Mouse (Mus musculus): ENCODE data around the gene Ddx54. TPM values are rescaled to one million over a fixed set of nuclear protein-coding genes. Genes with fewer than 3 reads are reported as not detected.

The Ddx54 gene
- polyA plus RNA-seq, 1 experiment from 2014 or later, result 37.2 TPM

DNA sequence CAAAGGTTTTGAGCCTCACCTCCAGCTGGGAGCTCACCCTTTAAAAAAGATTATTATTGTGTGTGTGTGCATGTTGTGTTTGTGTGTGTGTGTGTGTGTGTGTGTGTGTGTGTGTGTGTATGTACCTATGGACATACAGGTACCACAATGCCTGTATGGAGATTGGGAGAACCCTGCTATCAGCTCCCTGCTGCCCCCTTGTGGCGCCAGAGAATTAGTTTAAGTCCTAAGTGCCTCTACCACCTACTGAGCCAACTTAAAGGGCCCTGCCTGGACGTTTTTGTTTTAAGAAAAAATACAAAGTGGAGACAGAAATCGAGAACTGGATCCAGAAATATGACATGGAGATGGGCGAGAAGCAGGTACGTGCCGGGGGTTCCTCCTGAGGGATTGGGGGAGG lies 7.7 kb upstream of the Ddx54 start:
- Histone ChIP-seq H3K36me3 (ENCODE audit: insufficient read depth) (no peaks in the 10 kb centered on the region), H3K4me1 (ENCODE audit: insufficient read depth) (no peaks in the 10 kb centered on the region), H3K9ac (peak overlapping the region; percentile 41; the same call in 1 of the 2 replicates), H3K4me2 (peak overlapping the region; percentile 68), H3K9me3 (ENCODE audit: low read depth, low read length) (no peaks in the 10 kb centered on the region), H3K27me3 (ENCODE audit: insufficient read depth, low read length) (no peaks in the 10 kb centered on the region), H3K4me3 (ENCODE audit: low read depth, low read length) (peak overlapping the region; percentile 28; the same call in 1 of the 2 replicates), H3K27ac (ENCODE audit: low read depth) (no peak overlapping the region)
- ATAC-seq (ENCODE audit: insufficient read depth) (peak; percentile 45; the same call in 1 of the 2 replicates), DNase-seq (peak; percentile 93)
- TF ChIP-seq CTCF (IDR thresholded peaks at IDR 0.05; ENCODE audit: low read depth), result peak; percentile 86
- WGBS, result 2% methylated on average over 6 of the region's 6 CpGs

DNA sequence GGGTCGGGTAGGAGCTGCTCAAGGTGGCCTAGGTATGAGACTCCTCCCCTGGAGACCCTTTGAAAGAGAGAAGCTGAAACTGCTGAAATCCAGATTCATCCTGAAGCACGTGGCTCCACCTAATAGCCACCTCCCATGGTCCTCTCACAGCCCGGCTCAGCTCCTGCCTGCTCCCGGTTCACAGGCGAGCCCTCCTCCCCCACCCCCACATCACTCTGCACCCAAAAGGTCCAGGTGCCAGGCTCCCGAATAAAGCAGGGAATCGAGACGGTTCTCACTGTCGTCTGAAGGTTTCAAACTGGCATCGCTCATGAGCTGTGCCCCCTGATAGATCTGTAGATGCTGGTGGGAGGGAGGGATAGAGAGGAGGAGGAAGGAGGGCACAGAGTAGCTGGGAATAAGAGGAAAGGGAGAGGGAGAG lies 7.3 kb upstream of the Ddx54 start:
- H3K9ac ChIP-seq, result peak overlapping the region; percentile 41
- WGBS, result 3% methylated on average over 10 of the region's 10 CpGs

DNA sequence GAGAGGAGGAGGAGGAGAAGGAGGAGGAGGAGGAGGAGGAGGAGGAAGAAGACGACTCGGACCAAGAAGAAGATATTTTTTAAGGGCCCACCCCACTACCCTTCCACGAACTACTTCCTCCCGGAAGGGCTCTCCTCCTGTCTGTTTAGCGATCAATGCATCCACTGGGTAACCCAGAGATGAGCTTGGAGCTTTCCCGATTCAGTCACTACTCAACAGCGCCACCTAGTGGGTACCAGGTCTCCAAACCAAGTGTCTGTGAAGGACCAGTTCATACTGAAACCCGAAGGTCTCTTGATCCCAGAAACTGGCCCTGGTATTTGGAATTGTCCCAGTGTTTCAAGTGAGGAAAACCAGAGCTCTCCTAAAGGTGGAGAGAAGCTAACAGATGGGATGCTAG lies 6.9 kb upstream of the Ddx54 start:
- H3K9ac ChIP-seq, result peak overlapping the region; percentile 41; the same call in 1 of the 2 replicates
- no peaks in the 10 kb centered on the region for H3K27me3 ChIP-seq (ENCODE audit: insufficient read depth, low read length)
- DNase-seq, result peak; percentile 98
- no peak overlapping the region for H3K27ac ChIP-seq (ENCODE audit: low read depth)
- H3K9me3 ChIP-seq (ENCODE audit: low read depth, low read length), result no peaks in the 10 kb centered on the region
- H3K36me3 ChIP-seq (ENCODE audit: insufficient read depth), result no peaks in the 10 kb centered on the region
- peak overlapping the region; percentile 68 for H3K4me2 ChIP-seq
- H3K4me3 ChIP-seq (ENCODE audit: low read depth, low read length), result peak overlapping the region; percentile 28
- no peaks in the 10 kb centered on the region for H3K4me1 ChIP-seq (ENCODE audit: insufficient read depth)
- TF ChIP-seq CTCF (IDR thresholded peaks at IDR 0.05; ENCODE audit: low read depth), result peak; percentile 91
- ATAC-seq (ENCODE audit: insufficient read depth), result peak; percentile 66
- WGBS, result under 1% methylated on average over 8 of the region's 8 CpGs

More for the DNA sequence above, 7.3 kb upstream of the Ddx54 start:
- H3K9me3 ChIP-seq (ENCODE audit: low read depth, low read length), result no peaks in the 10 kb centered on the region
- H3K4me2 ChIP-seq, result peak overlapping the region; percentile 68
- ATAC-seq (ENCODE audit: insufficient read depth), result peak; percentile 39; the same call in 1 of the 2 replicates
- H3K36me3 ChIP-seq (ENCODE audit: insufficient read depth), result no peaks in the 10 kb centered on the region
- no peaks in the 10 kb centered on the region for H3K27me3 ChIP-seq (ENCODE audit: insufficient read depth, low read length)
- H3K27ac ChIP-seq (ENCODE audit: low read depth), result no peak overlapping the region
- peak overlapping the region; percentile 28 for H3K4me3 ChIP-seq (ENCODE audit: low read depth, low read length)
- no peak for TF ChIP-seq CTCF (IDR thresholded peaks at IDR 0.05; ENCODE audit: low read depth)
- H3K4me1 ChIP-seq (ENCODE audit: insufficient read depth), result no peaks in the 10 kb centered on the region
- no peak for DNase-seq

DNA sequence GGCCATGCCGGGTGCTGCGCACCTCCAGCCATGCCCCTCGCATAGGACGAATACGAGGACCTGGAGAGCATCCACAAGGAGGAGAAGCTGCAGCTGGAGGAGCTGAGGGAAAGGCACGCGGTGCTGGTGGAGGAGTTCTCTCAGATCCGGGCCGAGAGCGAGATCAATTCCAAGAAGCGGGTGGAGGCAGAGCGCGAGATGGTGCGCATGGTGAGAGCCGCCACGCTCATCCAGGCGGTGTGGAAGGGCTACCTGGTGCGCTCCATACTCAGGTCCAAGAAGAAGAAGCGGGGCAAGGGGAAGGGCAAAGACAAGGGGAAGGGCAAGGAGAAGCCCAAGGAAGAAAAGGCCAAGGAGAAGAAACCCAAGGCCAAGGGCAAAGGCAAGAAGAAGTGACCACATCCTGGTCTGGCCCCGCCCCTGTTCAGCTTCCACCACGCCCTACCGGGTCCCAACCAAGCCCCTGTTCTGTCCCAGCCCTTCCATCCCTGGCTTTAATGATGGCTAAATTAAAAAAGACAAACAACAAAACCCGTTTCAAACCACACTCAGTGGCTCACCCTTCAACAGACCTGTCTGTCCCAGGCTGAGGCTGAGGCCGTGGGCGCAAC lies 5.8 kb upstream of the Ddx54 start:
- TF ChIP-seq CTCF (IDR thresholded peaks at IDR 0.05; ENCODE audit: low read depth), result no peak
- Histone ChIP-seq H3K4me1 (ENCODE audit: insufficient read depth) (peaks cover 3% of the 10 kb centered on the region), H3K9me3 (ENCODE audit: low read depth, low read length) (no peaks in the 10 kb centered on the region), H3K9ac (no peak overlapping the region), H3K4me2 (no peak overlapping the region), H3K27me3 (ENCODE audit: insufficient read depth, low read length) (no peaks in the 10 kb centered on the region), H3K4me3 (ENCODE audit: low read depth, low read length) (no peak overlapping the region), H3K36me3 (ENCODE audit: insufficient read depth) (no peaks in the 10 kb centered on the region), H3K27ac (ENCODE audit: low read depth) (no peak overlapping the region)
- no peak for ATAC-seq (ENCODE audit: insufficient read depth)
- no peak for DNase-seq
- WGBS, result 71% methylated on average over 25 of the region's 25 CpGs

DNA sequence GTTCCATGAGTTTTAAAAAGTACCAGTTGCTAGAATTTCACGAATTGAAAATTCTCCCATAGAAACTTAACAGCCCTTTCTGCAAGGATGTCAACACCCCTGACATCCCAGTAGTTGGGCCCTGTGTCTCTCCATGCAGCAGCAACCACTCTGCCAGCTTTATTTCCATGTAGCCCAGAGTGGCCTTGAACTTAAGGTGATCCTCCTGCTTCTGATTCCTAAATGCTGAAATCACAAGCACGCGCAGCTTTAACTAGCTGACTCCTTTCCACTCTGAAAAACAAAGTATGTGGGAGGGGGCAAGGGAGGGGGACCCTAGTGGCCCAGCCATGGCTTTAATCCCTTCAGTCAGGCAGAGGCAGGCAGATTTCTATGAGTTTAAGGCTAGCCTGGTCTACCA lies 5.2 kb upstream of the Ddx54 start:
- H3K4me2 ChIP-seq, result no peak overlapping the region
- DNase-seq (no peak), ATAC-seq (ENCODE audit: insufficient read depth) (no peak)
- H3K9ac ChIP-seq, result no peak overlapping the region
- TF ChIP-seq CTCF (IDR thresholded peaks at IDR 0.05; ENCODE audit: low read depth), result no peak
- no peak overlapping the region for H3K4me3 ChIP-seq (ENCODE audit: low read depth, low read length)
- H3K9me3 ChIP-seq (ENCODE audit: low read depth, low read length), result no peaks in the 10 kb centered on the region
- peaks cover 3% of the 10 kb centered on the region for H3K4me1 ChIP-seq (ENCODE audit: insufficient read depth)
- 78% methylated on average over 3 of the region's 3 CpGs for WGBS
- H3K36me3 ChIP-seq (ENCODE audit: insufficient read depth), result no peaks in the 10 kb centered on the region
- H3K27ac ChIP-seq (ENCODE audit: low read depth), result no peak overlapping the region
- H3K27me3 ChIP-seq (ENCODE audit: insufficient read depth, low read length), result no peaks in the 10 kb centered on the region

DNA sequence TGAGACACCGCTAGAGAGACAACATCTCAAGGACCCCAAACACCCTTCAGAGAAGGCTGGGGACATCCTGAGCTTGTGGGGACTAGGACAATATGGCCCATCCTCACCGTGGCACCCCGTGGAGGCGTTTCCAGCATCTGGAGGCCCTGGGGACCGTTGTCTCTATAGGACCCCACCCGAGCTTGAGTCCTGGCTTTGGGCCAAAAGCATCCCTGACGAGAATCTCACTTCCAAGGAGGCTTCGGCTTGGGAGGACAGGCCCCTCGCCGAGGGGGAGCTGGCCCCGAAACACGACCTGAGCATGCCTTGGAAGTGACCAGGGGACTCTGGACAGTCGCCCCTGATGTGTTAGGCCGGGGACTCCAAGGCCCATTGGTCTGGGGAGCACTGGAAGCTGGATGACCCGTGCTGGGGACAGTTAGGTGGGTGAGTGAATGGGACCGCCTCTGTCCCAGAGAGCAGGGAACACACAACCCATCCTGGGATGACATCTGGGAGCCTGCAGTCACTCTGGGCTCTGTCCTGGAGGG lies 3.2 kb upstream of the Ddx54 start:
- ATAC-seq (ENCODE audit: insufficient read depth) (no peak), DNase-seq (no peak)
- no peaks in the 10 kb centered on the region for H3K27me3 ChIP-seq (ENCODE audit: insufficient read depth, low read length)
- H3K4me2 ChIP-seq, result no peak overlapping the region
- H3K4me1 ChIP-seq (ENCODE audit: insufficient read depth), result peaks cover 3% of the 10 kb centered on the region
- H3K36me3 ChIP-seq (ENCODE audit: insufficient read depth), result no peaks in the 10 kb centered on the region
- TF ChIP-seq CTCF (IDR thresholded peaks at IDR 0.05; ENCODE audit: low read depth), result no peak
- no peaks in the 10 kb centered on the region for H3K9me3 ChIP-seq (ENCODE audit: low read depth, low read length)
- no peak overlapping the region for H3K4me3 ChIP-seq (ENCODE audit: low read depth, low read length)
- WGBS, result 78% methylated on average over 16 of the region's 16 CpGs
- H3K27ac ChIP-seq (ENCODE audit: low read depth), result no peak overlapping the region
- H3K9ac ChIP-seq, result no peak overlapping the region

DNA sequence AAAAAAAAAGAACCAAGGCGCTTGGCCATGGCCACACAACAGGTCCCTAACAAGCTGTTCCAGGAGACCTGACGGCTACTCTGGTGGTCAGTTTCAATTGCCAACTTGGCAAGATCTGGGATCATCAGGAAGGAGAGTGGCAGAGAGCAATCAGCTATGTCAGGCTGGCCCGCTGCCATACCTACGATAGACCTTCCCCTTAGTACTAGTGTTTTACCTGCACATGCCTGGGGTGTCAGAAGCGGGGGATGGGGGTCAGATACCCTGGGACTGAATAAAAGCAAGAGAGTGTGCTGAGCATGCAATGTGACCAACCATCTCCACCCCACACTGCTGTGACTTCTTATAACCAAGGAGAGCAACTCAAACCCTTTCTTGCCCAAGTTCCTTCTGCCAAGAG lies 1.6 kb upstream of the Ddx54 start:
- H3K4me3 ChIP-seq (ENCODE audit: low read depth, low read length), result no peak overlapping the region; the same call in 1 of the 2 replicates
- TF ChIP-seq CTCF (IDR thresholded peaks at IDR 0.05; ENCODE audit: low read depth), result no peak
- no peak for DNase-seq
- no peak overlapping the region for H3K27ac ChIP-seq (ENCODE audit: low read depth)
- H3K9me3 ChIP-seq (ENCODE audit: low read depth, low read length), result no peaks in the 10 kb centered on the region; the same call in 1 of the 2 replicates
- H3K4me1 ChIP-seq (ENCODE audit: insufficient read depth), result peaks cover 3% of the 10 kb centered on the region
- no peaks in the 10 kb centered on the region for H3K27me3 ChIP-seq (ENCODE audit: insufficient read depth, low read length)
- H3K9ac ChIP-seq, result no peak overlapping the region
- no peak for ATAC-seq (ENCODE audit: insufficient read depth)
- H3K36me3 ChIP-seq (ENCODE audit: insufficient read depth), result no peaks in the 10 kb centered on the region
- peak overlapping the region; percentile 94 for H3K4me2 ChIP-seq
- WGBS, result 86% methylated on average over 5 of the region's 5 CpGs

Data from lung, embryonic 14.5 days (tissue).